Mouse (Mus musculus): ENCODE results near the gene Spred3.
A peak's percentile ranks its signal among the peaks of the same experiment; 100 is the strongest.
"Not testable (repeated sequence)": the region's sequence is repeated elsewhere in the genome, so short reads cannot be mapped to it uniquely, and the experiment has no call there.

The Spred3 gene

GRCm38 (mm10) chr7:29170066-29170754, at the start of gene Spred3, which contains the start of gene Ggn:
TSS of gene Spred3 (minus strand) at chr7:29170411.
TSS of gene Ggn (plus strand) at chr7:29170210.
- DNase-seq = peak; percentile 81 to 88

GRCm38 (mm10) chr7:29214846-29215245, 44.6 kb upstream of the Spred3 start:
- no peak for DNase-seq

- DNase-seq = no peak
Observed at GRCm38 (mm10) chr7:29214236-29214635, 44.0 kb upstream of the Spred3 start.

- DNase-seq = peak; percentile 25 to 52
Observed at GRCm38 (mm10) chr7:29213675-29214082, 43.5 kb upstream of the Spred3 start, which contains the start of gene Catsperg1. TSS of gene Catsperg1 (minus strand) at chr7:29214035.

- DNase-seq = not testable (repeated sequence)
Observed at GRCm38 (mm10) chr7:29212775-29213560, 42.8 kb upstream of the Spred3 start.

- peak; percentile 36 to 46 for DNase-seq
Observed at GRCm38 (mm10) chr7:29212199-29212765, 42.1 kb upstream of the Spred3 start.

- DNase-seq = peak; percentile 95 to 96
Observed at GRCm38 (mm10) chr7:29211415-29212198, 41.4 kb upstream of the Spred3 start.

- peak in 1 of 2 experiments; percentile 70 for DNase-seq
Observed at GRCm38 (mm10) chr7:29211013-29211412, 40.8 kb upstream of the Spred3 start.

GRCm38 (mm10) chr7:29202577-29202976, 32.4 kb upstream of the Spred3 start:
- DNase-seq = no peak

- not testable (repeated sequence) for DNase-seq
Observed at GRCm38 (mm10) chr7:29194230-29194629, 24.0 kb upstream of the Spred3 start.

- DNase-seq = not testable (repeated sequence)
Observed at GRCm38 (mm10) chr7:29181323-29181722, 11.1 kb upstream of the Spred3 start.

- DNase-seq = no peak
Observed at GRCm38 (mm10) chr7:29180854-29181236, 10.6 kb upstream of the Spred3 start.

- peak; percentile 98 to 99 for DNase-seq
Observed at GRCm38 (mm10) chr7:29180077-29180853, 10.1 kb upstream of the Spred3 start, which contains the start of gene Psmd8. TSS of gene Psmd8 (minus strand) at chr7:29180701.

GRCm38 (mm10) chr7:29179323-29179722, 9.1 kb upstream of the Spred3 start:
- peak in 1 of 2 experiments; percentile 13 for DNase-seq

GRCm38 (mm10) chr7:29178106-29178505, 7.9 kb upstream of the Spred3 start:
- DNase-seq = no peak

- DNase-seq = no peak
Observed at GRCm38 (mm10) chr7:29172390-29173016, 2.3 kb upstream of the Spred3 start.

GRCm38 (mm10) chr7:29171562-29172097, 1.4 kb upstream of the Spred3 start:
- no peak for DNase-seq

- DNase-seq = peak in 1 of 2 experiments; percentile 38
Observed at GRCm38 (mm10) chr7:29170755-29171561, 747 bp upstream of the Spred3 start.

- peak; percentile 70 to 79 for DNase-seq
Observed at GRCm38 (mm10) chr7:29169231-29170065, 763 bp downstream of the Spred3 start.
